Mouse (Mus musculus) 3134 (cell line): ENCODE measurements around the gene Sh2b3.

Experiments used
- DNase-seq: peaks from one replicate; pipeline ENCODE4 v3.0.0-alpha.2; 2011; ENCODE audit warnings: low spot score; ENCODE audit not compliant: insufficient read length; ENCODE audit errors: extremely low read depth

Gene Sh2b3

DNA sequence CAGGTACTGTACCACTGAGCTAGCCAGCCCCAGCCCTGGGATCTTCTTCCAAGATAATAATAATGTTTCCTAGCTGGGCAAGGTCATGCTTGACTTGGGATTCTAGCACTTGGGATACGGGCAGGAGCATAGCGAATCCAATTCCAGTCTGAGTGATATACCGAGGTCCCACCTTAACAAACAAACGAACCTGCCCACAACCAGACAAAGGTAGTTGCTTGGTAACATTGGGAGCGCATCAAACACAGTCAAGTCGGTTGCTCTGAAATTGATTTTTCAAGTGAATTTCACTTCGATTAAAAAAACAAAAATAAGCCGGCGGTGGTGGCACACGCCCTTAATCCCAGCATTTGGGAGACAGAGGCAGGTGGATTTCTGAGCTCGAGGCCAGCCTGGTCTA, 8.9 kb upstream of the Sh2b3 start:
- DNase-seq: no peak

DNA sequence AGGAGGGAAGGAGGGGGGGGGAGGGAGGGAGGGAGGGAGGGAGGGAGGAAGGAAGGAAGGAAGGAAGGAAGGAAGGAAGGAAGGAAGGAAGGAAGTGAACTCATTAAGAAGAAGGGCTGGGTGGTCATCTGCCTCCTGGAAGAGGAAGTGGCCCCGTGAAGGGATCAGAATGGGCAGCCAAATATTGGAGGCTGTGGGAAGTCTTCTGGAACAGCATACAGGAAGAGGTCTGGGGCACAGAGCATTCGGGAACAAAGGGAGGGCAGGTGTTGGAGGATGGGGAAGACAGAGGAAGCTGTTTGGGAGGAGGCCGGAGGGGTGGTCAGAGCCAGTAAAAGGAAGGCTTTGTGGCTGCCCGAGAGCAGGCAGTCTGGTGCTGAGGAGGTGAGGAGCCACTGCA, 7.9 kb upstream of the Sh2b3 start:
- DNase-seq: no peak

DNA sequence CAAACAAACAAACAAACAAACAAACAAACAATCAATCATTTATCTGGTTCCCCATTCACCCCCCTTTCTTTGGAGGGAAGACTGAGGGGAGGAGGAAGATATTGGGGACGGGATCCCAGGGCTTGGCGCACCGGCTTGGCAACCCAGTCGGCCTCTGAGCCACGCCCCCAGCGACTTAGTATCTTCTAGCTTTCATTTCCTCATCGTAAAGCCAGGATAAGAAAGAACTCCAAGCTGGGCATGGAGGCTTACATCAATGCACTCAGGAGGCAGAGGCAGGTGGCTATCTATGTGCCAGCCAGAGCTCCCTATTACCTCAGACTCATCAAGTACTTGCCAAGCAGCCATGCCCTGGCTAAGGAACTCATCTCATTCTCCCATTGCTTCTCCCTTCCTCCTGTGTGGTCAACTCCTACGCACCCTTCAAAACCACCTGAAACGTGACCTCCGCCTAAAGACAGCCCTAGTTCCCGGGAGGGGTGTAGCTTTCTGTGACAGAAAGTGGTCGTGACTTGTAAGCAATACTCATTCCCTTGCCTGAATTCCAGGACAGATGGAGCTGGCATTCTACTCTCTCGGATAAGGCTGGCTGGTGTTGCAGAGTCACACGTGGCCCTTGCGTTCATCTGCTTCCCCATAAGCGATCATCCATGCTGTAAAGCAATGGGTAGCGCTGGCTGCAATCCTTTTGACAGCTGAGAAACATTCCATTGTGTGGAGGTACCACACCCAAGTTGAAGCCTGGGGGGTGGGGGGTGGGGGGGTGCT, 5.9 kb upstream of the Sh2b3 start:
- no peak for DNase-seq

DNA sequence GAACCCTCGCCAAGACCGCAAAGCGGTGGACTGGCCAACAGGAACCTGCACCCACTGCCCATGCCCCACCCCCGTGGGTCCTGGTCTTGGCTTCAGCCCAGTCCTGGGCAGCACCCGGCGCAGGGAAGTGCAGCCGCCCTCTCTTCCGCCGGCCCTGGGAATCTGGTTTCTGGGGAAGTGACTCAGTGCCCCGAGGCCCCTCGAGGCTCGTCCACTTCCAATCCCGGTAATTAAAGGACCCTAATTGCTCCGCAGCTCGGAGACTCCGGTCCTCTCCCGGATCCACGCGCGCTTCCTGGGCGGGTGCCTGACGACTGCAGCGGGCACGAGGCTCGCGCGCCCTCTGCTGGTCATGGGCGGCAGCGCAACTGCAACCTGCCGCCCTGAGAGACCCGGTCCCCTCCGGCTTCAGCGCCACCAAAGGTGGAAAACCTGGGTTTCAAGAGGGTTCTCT, 5.2 kb upstream of the Sh2b3 start:
- DNase-seq: peak; percentile 79

DNA sequence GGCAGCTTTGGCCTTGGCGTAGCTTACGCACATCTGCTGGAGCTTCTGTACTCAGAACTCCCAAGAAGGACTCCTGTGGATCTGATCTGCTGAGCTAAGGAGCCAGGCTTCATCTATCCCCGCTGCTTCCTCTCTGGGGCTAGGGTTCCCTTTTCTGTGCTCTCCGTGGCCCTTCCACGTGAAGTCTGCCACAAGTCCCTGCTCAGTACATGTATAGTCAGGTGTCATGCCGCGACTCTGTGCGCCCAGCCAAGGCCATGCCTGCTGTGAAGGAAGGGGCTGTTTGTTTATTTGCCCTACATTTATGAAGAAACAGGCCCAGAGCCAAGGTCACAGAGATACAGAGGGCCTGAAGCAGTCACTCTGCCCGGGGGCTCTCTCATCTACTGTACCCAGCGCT, 4.5 kb upstream of the Sh2b3 start:
- DNase-seq: no peak

DNA sequence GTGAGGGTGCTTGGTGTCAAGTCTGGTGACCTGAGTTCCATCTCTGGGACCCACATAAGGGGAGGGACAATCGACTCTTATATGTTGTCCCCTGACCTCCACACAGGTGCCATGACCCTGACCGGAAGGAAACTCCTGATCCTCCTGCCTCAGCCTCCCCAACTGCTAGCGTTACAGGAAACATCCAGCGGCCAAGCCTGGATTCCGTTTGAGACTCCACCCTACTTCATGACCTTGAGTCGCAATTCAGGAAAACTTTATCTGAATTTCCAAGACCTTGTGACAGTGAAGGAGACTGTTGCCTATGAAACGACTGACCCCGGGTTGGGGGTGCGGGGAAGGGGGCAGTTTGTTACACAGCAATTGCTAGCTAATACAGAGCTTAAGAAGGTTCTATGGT, 4.1 kb upstream of the Sh2b3 start:
- DNase-seq: no peak

DNA sequence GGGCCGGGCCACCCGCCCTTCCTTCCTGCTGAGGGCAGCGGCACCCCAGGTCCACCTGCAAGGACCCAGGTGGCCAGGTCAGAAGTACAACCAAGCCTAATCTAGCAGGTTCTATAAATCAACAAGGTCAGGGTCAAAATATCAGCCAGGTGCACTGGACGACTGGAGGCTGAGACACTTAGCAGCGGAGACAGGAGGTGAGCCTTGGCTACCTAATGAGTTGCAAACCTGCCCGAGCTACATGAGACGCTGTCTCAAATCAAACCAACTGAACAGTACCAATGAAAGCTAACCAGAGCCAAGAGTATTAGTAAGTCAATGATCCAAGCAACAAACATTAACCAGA, 1.7 kb upstream of the Sh2b3 start:
- no peak for DNase-seq

DNA sequence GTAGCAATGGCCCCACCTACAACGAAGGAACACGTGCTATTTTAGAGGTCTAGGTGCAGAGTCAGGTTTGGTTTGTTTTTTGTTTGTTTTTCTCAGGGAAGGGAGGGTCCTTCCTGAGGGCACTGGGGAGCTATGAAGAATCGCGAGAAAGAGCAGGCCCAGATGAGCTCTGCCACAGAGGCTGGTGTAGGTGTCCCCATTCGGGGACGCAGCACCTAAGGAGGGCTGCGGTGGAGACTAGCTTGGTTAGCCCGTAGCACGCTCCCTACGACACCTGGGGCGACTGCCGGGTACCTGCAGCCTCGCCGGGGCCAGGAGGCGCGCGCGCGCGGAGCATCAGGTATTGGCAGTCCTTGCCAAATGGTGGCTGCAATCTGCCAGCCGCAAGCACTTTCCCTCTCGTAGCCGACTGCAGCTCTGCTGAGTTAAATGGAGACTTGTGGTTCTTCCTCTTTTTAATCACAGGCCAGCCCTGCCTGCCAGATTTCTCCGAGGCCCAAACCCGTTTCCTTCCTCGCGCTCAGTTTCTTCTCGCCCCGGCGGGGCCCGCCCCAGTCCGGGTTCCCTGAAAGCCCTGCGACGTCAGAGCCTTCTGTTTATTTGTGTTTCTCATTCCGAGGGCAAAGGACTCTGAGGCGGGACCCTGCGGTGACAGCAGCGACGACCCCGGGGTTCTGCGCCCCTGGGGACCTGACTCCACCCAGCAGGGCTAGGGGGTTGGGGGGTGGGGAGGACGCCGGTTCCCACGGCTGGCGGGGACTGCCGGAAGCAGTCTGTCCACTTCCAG, 1.1 kb upstream of the Sh2b3 start:
- DNase-seq: no peak

DNA sequence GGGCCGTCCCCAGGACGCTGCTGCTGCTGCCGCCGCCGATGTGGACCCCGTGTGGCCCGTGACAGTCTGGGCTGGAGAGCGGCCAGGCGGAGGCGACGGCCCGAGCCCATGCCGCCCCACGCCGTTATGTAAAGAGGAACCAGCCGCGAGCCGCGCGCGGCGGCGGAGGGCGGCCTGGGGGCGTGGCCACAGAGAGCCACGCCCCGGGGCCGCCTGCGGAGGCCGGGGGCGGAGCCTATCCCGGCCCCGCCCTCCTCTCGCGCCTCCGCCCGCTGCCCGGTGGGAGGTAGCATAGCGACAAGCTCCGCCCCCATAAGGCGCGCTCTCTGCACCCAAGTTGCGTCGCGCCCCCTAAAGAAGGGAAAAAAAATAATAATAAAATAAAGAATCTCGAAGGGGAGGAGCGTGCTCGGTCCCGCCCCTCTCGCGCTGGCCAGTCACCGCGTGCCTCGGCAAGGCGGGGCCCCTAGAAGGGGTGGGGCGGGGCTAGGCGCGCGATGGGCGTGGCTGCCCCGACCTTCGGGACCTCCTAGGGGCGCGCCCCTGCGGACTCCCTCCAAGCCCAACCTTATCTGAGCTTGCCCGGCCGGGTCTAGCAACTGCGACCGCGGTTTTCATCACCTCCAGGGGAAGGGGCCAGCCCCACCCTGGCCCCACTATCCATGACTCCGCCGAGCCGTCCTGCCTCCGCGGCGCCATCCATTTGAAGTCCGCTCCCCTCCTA, 592 bp downstream of the Sh2b3 start:
- peak; percentile 93 for DNase-seq

DNA sequence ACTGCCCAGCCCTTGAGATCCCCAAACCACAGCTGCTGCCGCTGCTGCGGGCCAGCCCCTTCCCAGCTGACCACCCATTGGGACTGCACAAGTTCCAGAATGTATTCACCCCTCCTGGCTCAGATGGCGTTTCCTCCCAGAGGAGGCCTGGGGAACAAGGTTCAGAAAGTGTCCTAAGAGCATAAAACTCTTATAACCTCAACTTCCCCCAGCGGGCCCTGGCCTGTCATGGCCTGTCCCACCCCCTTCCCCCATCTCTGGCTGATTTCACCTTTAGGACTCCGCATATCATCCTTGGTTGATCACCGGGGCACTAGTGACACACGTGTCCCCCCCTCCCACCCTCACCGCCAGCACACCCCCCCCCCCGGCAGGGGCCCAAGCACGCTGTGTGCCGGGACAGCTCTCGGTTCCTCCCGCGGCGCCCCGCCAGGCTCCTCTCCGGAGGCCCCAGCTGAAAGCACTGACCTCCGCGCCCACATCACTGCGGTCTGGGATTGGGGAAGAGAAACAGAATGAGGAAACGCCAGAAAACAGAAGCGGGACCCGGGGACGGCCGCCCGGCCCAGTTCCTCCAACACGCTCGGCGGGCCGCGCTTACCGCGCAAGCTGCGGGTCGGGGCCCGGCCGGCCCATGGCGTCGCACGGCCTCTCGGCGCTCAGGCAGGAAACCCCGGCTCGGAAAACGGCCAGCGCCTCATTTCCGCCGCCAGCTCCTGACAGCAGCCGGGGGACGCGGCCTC, 1.3 kb downstream of the Sh2b3 start:
- no peak for DNase-seq

DNA sequence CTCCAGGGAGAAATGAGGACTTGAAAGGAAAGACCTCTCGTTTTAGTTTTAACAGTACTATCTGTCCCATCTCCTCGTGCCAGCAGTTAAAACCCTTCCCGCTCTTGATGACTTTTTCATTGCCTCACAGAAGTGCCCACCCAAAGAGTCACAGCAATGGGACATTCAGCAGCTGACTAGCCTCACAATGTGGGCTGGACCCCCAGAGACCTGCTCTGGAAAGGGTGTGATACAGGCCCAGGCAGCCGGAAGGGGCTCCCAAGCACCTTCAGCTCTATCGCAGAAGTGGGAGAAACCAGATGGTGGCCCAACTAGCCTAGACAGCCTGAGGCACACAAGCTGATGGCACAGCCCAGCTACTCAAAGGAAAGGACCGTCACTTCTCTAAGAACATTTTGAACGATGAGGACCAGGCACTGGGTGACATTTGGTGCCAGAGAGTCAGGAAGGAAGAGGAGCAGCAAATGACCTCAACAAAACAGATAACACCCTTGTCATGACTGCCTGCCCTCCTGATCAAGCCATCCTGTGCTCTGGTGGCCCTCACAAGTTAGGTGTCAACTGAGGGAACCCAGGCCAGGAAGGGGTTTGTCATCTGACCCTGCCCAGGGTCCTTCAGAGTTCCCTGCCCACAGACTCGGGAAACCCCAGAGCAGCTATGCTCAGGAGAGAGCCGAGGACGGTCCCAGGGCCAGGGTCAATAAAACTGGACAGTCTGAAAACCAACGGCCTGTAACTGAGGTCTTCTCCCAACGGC, 2.3 kb downstream of the Sh2b3 start:
- no peak for DNase-seq

DNA sequence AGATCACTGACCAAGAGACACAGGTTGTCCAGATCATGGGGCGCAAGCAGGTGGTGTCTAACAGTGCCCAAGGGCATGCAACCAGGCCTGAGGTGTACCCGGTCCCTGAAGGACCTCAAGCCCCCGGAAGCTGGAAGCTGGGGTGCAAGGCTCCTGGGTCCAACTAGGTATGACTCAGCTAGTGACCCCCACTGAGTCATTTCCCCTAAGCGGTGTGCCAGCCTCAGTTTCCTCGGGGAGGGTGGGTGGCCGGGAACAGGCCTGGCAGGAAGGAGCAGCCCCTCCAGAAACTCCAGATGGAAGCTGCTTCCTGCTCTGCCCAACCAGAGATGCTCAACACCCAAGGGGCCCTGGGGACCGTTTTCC, 3.2 kb downstream of the Sh2b3 start:
- no peak for DNase-seq

DNA sequence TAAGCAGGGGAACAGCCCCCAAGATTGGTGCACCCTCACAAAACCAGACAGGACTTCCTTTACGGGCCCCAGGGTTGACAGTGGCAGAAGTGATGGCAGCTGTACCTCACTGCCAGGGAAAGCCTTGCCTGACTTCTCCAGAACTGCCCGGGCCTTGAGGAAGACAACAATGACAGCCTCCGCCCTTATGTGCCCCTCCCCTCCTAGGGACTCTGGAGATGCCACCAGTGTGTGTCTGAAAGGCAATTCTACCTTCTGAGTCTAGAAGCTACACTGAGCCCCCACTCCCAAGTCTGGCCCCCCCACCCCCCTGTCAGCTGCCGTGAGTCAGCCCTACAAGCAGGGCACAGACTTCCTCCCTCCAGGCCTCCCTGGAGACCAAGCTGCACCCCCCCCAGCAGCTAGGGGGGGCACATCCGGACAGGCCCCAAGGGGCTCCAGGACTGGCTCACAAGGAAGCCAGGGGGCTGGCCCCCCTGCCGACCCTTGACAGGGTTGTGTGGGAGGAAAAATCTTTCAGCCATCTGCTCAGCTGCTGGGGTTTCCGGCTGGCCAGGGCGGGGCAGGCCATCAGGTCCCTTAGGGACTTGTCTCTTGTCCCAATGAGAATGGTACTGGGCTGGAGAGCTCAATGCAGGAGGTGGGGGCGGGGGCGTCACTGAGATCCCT, 3.7 kb downstream of the Sh2b3 start:
- peak; percentile 82 for DNase-seq

DNA sequence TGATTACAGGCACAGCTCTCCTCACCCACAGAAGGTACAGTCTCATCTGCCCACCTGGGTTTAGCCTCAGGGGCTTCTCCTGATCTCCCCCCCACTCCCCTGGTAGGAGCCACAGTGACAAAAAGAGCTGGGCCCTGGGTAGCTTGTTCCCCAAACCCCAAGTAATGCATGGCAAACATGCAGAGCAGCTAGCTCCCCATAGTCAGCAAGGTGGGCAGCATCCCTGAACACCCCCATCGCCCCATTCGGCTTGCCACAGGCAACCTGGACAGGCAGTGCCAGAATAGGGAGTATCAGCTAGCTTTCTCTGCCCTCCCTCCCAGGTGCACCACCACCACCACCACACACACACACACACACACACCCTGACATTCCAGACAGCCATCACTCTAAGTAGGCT, 4.3 kb downstream of the Sh2b3 start:
- DNase-seq: no peak

DNA sequence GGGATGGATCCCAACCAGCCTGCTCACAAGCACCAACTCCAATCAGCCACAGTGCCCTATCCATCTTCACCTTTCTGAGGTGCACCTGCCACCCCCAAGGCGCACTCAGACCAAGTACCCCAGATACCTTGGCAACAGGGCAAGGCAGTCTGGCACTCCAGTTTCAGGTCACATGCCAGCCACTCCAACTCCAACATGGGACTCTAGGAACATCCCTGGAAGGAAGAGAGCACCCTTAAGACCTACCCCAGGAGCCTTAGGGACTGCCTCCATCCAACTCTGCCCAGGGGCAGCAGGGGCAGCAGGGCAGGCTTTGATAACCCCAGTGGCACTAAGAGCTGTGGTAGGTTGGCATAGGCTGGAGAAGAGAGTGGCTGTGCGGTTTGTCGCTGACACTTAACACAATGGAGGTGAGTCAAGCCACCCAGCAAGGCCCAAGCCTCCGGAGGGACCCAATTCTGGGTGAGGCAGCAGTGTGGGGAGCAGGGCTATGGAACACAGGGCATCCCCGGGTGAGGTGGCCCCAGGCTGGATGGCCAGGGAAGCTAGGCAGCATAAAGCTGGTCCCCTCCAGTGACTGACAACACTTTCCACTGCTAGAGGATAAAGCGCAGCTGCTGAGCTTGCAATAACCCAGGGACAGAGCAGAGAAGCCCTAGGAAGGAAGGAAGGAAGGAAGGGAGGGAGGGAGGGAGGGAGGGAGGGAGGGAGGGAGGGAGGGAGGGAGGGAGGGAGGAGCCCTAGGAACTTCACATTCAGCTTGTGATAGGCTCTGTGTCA, 4.9 kb downstream of the Sh2b3 start:
- DNase-seq: no peak

DNA sequence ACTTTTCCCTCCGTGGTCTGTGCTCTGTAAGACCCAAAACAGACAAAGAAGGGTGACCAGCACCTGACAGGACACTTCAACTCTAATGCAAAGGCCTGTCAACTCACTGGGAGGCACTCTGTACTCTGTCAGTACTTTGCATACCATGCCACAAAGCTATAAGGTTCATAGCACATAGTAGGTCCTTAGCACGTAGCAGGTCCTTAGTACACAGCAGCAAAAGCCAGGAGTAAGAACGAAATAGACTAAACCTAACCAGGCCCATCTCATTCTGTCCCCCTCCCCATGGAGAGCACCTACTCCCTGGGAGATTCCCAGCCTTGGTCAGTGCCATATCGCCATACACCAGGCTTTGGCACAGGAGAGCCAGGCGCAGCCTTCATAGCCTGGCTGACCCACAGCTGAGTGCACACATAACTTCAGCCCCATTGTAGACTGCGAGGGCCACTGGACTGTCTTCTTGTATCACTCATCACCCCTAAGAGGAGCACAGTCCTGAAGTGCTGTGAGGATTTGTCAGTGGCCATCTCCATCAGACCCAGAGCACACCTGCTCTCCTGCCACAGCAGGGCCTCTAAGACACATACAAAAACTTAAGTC, 6.3 kb downstream of the Sh2b3 start:
- DNase-seq: no peak

DNA sequence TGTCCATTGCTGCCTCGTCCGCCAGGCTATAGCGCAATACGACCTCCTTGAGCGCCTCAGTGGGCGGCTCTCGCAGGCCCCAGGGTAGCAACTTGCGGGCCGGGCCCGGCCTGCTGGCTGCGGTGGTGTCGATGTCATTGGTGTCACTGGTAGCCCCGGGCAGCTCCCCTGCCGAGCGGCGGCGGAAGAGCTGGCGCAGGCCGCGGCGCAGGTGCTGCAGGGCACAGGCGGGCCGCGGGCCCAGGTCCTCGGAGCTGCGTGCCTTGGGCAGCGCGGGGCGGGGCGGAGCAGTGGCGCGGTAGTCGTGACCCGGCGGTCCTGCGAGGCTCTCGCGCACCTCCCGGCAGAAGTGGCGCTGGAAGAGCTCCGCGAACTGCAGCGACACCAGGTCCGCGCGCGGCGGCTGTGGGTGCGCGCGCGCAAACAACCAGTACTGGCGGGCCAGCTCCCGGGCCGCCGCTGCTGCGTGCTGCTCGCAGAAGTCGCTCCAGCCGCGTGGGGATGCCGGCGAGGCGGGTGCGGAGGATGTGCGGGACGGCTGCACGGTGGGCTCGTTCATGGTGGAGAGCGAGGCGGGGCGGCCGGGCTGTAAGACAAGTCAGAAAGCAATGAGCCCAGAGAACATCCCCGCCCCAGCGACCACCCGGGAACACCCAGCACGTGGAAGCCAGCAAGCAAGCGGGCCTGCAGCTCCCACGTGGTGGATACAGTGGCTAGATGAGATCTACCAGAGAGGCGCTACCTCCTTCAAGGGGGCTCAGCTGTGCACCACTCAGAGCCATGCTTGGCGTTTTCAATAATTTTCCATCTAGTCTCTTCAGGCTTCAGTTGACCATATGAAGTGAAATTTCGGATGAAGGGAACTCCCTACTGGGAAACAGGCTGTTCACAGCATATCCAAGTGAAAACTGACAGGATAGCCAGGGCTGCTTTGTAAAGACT, 8.7 kb downstream of the Sh2b3 start:
- no peak for DNase-seq

DNA sequence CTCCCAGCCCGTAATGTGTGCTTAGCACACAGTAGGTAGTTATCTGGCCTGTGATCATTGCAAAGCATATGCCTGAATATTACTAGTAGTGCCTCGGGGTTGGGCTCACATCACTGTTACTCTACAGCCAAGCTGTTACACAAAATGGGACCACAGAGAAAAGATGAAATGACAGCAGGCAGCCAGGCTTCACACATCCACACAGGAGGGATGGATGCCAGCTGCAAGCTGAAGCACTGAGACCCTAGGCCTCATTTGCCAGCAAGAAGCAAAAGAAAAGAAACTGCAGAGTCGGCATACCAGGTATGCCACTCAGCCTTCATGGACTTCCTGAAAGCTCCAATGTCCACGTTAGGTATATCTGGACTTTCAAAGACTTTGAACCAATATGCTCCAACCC, 9.6 kb downstream of the Sh2b3 start:
- no peak for DNase-seq
